Mouse (Mus musculus) Patski (cell line): ENCODE results near the gene 4930558K02Rik. TPM values are rescaled to one million over a fixed set of nuclear protein-coding genes. Genes with fewer than 3 reads are reported as not detected.

ENCODE experiments used
- ATAC-seq: fragments of 100-300 bp; one replicate; pipeline ENCODE4 v1.8.0; 2021
- CTCF ChIA-PET: fragments of 350-600 bp; sonication (Branson Sonifier 250); formaldehyde crosslinking; loops from one replicate; lab custom pipeline; 2022; ENCODE audit warnings: inconsistent platforms; lab: Charles Lee
- POLR2A ChIA-PET: fragments of 350-600 bp; sonication (Branson Sonifier 250); formaldehyde crosslinking; loops from one replicate; lab custom pipeline; 2022; ENCODE audit warnings: antibody characterized with exemption, inconsistent platforms; lab: Charles Lee
- DNase-seq: peaks from one replicate; pipeline ENCODE4 v3.0.0-alpha.2; 2011; ENCODE audit warnings: low read depth, low spot score
- H3K27me3 ChIP-seq: fragments of 371-371 bp; one replicate; pipeline ENCODE4 v1.5.1; 2021
- CTCF ChIP-seq: fragments of 100-300 bp; IDR thresholded peaks from one replicate; pipeline ENCODE4 v1.5.1; 2021
- in situ Hi-C: fragments of 300-500 bp; cut with MboI; formaldehyde crosslinking; loops from 3 replicates; pipeline ENCODE4 v1.11.1; 2018; ENCODE audit warnings: low pct_unique_long_range_greater_than_20kb, mixed read lengths
- polyA plus RNA-seq: library from polyadenylated mRNA; unstranded; gene quantifications from one replicate; pipeline ENCODE4 v1.2.3, GENCODE M21; 2021

4930558K02Rik gene
- polyA plus RNA-seq, 1 experiment from 2014 or later, result not detected

DNA sequence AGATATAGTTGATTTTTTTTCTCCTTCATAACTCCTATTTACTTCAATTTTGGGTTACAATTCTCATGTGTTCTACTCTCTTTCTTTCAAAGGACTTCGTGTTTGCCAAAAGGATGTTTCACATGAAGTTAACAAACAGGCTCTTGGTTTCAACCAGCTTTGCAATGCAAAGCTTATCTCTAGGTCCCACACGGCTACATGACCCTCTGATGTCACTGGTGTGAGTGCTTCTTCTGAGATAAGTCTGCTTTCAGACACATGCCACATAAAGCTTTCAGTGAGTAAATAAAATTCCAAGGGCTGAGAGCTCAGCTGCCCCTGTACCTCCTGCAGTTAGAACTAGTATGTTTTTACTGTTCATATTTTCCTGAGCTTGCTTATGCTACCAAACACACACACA, 84.9 kb downstream of the 4930558K02Rik start:
- no peak for ATAC-seq
- ChIA-PET CTCF (no interaction called here), POLR2A (no interaction called here)
- no peak for TF ChIP-seq CTCF
- no peak for DNase-seq
- in situ Hi-C loops, result no loop called here
- H3K27me3 ChIP-seq, result peaks cover 11% of the 10 kb centered on the region

DNA sequence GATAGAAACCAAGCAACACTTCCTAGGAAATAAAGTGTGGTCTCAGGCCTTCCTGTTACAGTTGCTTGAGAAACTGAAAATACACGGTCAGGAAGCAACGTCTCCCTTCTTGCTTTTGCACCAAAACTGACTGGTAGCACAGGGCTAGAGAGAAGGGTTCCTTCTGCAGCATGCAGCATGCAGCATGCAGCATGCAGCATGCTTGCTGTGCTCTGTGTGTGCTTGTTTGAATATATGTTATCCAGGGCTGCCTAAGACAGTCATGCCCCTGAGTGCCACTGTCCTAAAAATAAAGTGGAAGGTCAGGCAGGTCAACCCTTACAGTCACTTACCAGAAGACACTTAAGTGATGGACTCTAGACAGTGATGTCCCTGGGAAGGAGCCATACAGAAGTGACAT, 85.3 kb downstream of the 4930558K02Rik start:
- DNase-seq, result no peak
- no peak for TF ChIP-seq CTCF
- POLR2A ChIA-PET, result no interaction called here
- CTCF ChIA-PET, result no interaction called here
- peaks cover 11% of the 10 kb centered on the region for H3K27me3 ChIP-seq
- ATAC-seq, result no peak
- in situ Hi-C loops, result no loop called here

Other genes starting within 250 kb of the 4930558K02Rik start
- not detected for gene Fasl, start 191.1 kb downstream of the 4930558K02Rik start, polyA plus RNA-seq
- 37.7 TPM for gene Suco, start 103.0 kb downstream of the 4930558K02Rik start, polyA plus RNA-seq
- 25.7 TPM for gene Pigc, start 10.4 kb downstream of the 4930558K02Rik start, polyA plus RNA-seq